Mouse (Mus musculus) kidney, embryonic 16.5 days (tissue): ENCODE measurements around the gene Col19a1. TPM values are rescaled to one million over a fixed set of nuclear protein-coding genes. Genes with fewer than 3 reads are reported as not detected.

ENCODE experiments used
- ATAC-seq: fragments of 200-750 bp; cut with Nextera tagmentation; 2 replicates; pipeline ENCODE4 v1.8.0; 2017; ENCODE audit warnings: moderate TSS enrichment; ENCODE audit not compliant: low FRiP score, low TSS enrichment
- H3K27ac ChIP-seq: fragments of 300-500 bp; sonication (generic); 2 replicates; pipeline ENCODE4 v1.5.1; 2014; ENCODE audit warnings: low read length
- H3K27me3 ChIP-seq: fragments of 300-500 bp; sonication (generic); 2 replicates; pipeline ENCODE4 v1.6.1; 2014; ENCODE audit warnings: low read length, control low read depth, mixed read lengths; ENCODE audit not compliant: insufficient read depth
- H3K36me3 ChIP-seq: fragments of 300-500 bp; sonication (generic); 2 replicates; pipeline ENCODE4 v1.6.1; 2014; ENCODE audit warnings: low read length, control low read depth, mixed read lengths; ENCODE audit not compliant: insufficient read depth
- H3K4me1 ChIP-seq: fragments of 300-500 bp; sonication (generic); 2 replicates; pipeline ENCODE4 v1.6.1; 2014; ENCODE audit warnings: low read length, control low read depth, mixed read lengths; ENCODE audit not compliant: insufficient read depth
- H3K4me2 ChIP-seq: fragments of 300-500 bp; sonication (generic); replicated peaks from 2 replicates; pipeline ENCODE4 v1.6.1; 2014; ENCODE audit warnings: low read depth, low read length
- H3K4me3 ChIP-seq: fragments of 300-500 bp; sonication (generic); 2 replicates; pipeline ENCODE4 v1.5.1; 2014; ENCODE audit warnings: mild to moderate bottlenecking, low read length
- H3K9ac ChIP-seq: fragments of 300-500 bp; sonication (generic); replicated peaks from 2 replicates; pipeline ENCODE4 v1.6.1; 2014; ENCODE audit warnings: low read length
- H3K9me3 ChIP-seq: fragments of 300-500 bp; sonication (generic); 2 replicates; pipeline ENCODE4 v1.6.1; 2016; ENCODE audit warnings: low read length, control low read depth
- WGBS: fragments of 180-500 bp; shearing (Covaris S2); extraction: QIAGEN DNeasy Blood & Tissue Kit; methylation state at CpG from one replicate; pipeline ENCODE4 v1.1.7; 2014; 5-methylcytosine and 5-hydroxymethylcytosine counted together
- polyA plus RNA-seq: library from polyadenylated mRNA; unstranded; fragments of >200 nt; fragmentation: Nextera tagmentation; extraction: Ambion mirVana; gene quantifications from 2 replicates; pipeline ENCODE4 v1.2.1, GENCODE M21; 2015

Col19a1 gene
- polyA plus RNA-seq, 1 experiment from 2014 or later = 0.15 TPM

GRCm38 (mm10) chr1:24550560-24551280 lies 36.6 kb downstream of the Col19a1 start:
- 0 out of 2 replicates have a peak overlapping the region, but pooled peaks have one; percentile 21 for H3K27ac ChIP-seq
- WGBS = 67% methylated on average over 18 of the region's 18 CpGs
- peaks cover 7% of the 10 kb centered on the region; the same call in 1 of the 2 replicates for H3K4me1 ChIP-seq
- H3K27me3 ChIP-seq = no peaks in the 10 kb centered on the region
- no peaks in the 10 kb centered on the region for H3K36me3 ChIP-seq
- no peak overlapping the region for H3K9ac ChIP-seq
- H3K9me3 ChIP-seq = no peaks in the 10 kb centered on the region
- H3K4me2 ChIP-seq = 0 out of 2 replicates have a peak overlapping the region, but pooled peaks have one; percentile 3
- no peak overlapping the region for H3K4me3 ChIP-seq
- ATAC-seq = no peak

DNA sequence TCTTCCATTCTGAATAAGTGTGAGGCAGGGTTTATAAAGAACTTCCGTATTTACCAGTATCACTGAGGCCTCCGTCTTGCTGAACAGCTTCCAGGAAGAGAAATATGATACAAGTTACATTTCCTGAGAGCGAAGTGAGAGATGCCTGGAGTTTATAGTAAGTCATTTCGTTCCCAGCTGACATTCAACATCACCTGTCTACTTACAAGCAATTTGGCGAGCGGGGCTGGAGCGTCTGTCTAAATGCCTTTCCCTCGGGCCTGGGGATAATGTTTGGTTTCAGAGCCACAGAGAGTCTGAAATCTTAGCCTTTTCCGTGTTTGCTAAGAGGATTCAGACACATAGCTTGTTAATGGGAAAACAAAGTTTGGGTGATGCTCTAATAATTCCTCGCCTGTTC lies 37.2 kb downstream of the Col19a1 start:
- no peak for ATAC-seq
- peaks cover 7% of the 10 kb centered on the region; the same call in 1 of the 2 replicates for H3K4me1 ChIP-seq
- H3K36me3 ChIP-seq = no peaks in the 10 kb centered on the region
- 38% methylated on average over 10 of the region's 10 CpGs for WGBS
- H3K9me3 ChIP-seq = no peaks in the 10 kb centered on the region
- peak overlapping the region; percentile 3; the same call in 1 of the 2 replicates for H3K4me2 ChIP-seq
- no peak overlapping the region for H3K4me3 ChIP-seq
- H3K27me3 ChIP-seq = no peaks in the 10 kb centered on the region
- H3K27ac ChIP-seq = no peak overlapping the region
- no peak overlapping the region for H3K9ac ChIP-seq

DNA sequence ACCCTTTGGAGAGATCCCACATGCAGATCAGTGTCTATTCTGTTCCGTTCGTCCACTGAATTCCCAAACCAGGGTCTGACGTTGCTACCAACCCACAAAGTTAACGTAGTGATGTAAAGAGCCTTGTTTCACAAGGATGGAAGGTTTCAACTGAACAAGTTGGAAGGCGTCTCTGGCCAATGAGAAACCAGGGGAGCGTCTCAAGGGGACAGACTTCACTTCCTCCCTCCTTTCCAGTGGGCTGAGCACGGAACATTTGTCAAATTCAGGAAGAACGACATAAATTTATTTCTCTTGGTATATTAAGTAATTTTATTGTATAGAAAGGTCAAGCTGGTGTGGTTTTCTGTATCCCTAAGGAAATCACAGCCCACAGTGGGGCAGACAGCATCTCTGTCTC lies 38.2 kb downstream of the Col19a1 start:
- H3K4me2 ChIP-seq = peak overlapping the region; percentile 3; the same call in 1 of the 2 replicates
- 56% methylated on average over 8 of the region's 8 CpGs for WGBS
- H3K27ac ChIP-seq = no peak overlapping the region
- H3K9me3 ChIP-seq = no peaks in the 10 kb centered on the region
- H3K27me3 ChIP-seq = no peaks in the 10 kb centered on the region
- H3K36me3 ChIP-seq = no peaks in the 10 kb centered on the region
- no peak overlapping the region for H3K9ac ChIP-seq
- H3K4me1 ChIP-seq = peaks cover 7% of the 10 kb centered on the region; the same call in 1 of the 2 replicates
- H3K4me3 ChIP-seq = no peak overlapping the region
- peak; percentile 63; the same call in 1 of the 2 replicates for ATAC-seq

- Histone ChIP-seq H3K36me3 (no peaks in the 10 kb centered on the region), H3K4me3 (no peak overlapping the region), H3K4me1 (peaks cover 7% of the 10 kb centered on the region; the same call in 1 of the 2 replicates), H3K9me3 (no peaks in the 10 kb centered on the region), H3K9ac (no peak overlapping the region), H3K27me3 (no peaks in the 10 kb centered on the region), H3K4me2 (no peak overlapping the region), H3K27ac (no peak overlapping the region)
- no peak for ATAC-seq
- 64% methylated on average over 1 of the region's 1 CpGs for WGBS
Observed at GRCm38 (mm10) chr1:24547574-24547973, 39.7 kb downstream of the Col19a1 start.

GRCm38 (mm10) chr1:24539852-24540251 lies 47.4 kb downstream of the Col19a1 start:
- H3K27me3 ChIP-seq = no peaks in the 10 kb centered on the region
- 79% methylated on average over 1 of the region's 1 CpGs for WGBS
- no peak overlapping the region for H3K9ac ChIP-seq
- ATAC-seq = no peak
- H3K4me1 ChIP-seq = no peaks in the 10 kb centered on the region
- H3K27ac ChIP-seq = no peak overlapping the region
- no peak overlapping the region for H3K4me3 ChIP-seq
- no peaks in the 10 kb centered on the region for H3K36me3 ChIP-seq
- no peaks in the 10 kb centered on the region for H3K9me3 ChIP-seq
- H3K4me2 ChIP-seq = no peak overlapping the region

DNA sequence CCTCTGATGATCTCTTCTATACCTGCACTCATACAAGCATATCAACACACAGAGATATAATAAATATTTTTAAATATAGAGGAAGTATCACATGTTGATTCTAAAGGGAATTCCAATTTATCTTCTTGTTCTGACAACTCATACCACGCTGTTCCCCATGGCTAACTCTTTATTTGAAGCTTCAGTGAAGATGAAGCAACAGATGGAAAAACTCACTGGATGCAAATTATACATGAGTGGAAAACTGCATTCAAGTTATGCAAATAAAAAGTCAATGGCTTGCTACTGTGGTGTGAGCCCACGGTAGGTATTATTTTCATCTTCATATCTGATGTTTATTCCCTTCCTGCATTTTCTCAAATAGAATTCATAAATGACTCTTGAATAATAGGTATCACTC lies 60.1 kb downstream of the Col19a1 start:
- H3K27me3 ChIP-seq = no peaks in the 10 kb centered on the region
- no peak overlapping the region for H3K9ac ChIP-seq
- H3K27ac ChIP-seq = no peak overlapping the region
- no peak overlapping the region for H3K4me3 ChIP-seq
- H3K9me3 ChIP-seq = no peaks in the 10 kb centered on the region
- no peaks in the 10 kb centered on the region for H3K4me1 ChIP-seq
- 68% methylated on average over 2 of the region's 2 CpGs for WGBS
- no peaks in the 10 kb centered on the region for H3K36me3 ChIP-seq
- no peak overlapping the region for H3K4me2 ChIP-seq
- no peak for ATAC-seq

DNA sequence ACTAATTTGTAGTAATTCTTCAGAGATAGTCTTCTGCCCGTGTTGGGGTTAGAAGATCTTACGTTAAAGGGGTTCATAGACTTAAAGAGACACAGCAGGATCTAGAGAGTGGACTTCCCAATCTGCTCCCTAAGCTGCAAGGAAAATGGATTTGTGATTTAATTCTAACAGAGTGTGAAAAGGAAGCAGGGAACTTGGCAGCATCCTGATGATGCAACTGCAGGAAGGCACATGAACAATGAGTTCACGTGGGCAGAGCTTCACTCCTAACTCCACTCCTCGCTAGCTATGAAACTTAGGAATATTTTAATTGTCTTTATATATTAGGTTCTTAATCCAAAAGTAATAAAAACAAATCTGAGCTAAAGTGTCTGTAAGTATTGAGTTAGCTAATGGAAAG lies 69.8 kb downstream of the Col19a1 start:
- Histone ChIP-seq H3K4me3 (no peak overlapping the region), H3K27ac (no peak overlapping the region)
- WGBS = 81% methylated on average over 4 of the region's 4 CpGs

GRCm38 (mm10) chr1:24515341-24515740 lies 71.9 kb downstream of the Col19a1 start:
- Histone ChIP-seq H3K9me3 (no peaks in the 10 kb centered on the region), H3K27me3 (no peaks in the 10 kb centered on the region), H3K36me3 (no peaks in the 10 kb centered on the region), H3K4me2 (no peak overlapping the region), H3K4me1 (no peaks in the 10 kb centered on the region), H3K4me3 (no peak overlapping the region), H3K27ac (no peak overlapping the region), H3K9ac (no peak overlapping the region)
- WGBS = 88% methylated on average over 5 of the region's 5 CpGs
- ATAC-seq = no peak

More for the DNA sequence above, 69.8 kb downstream of the Col19a1 start:
- no peak overlapping the region for H3K4me2 ChIP-seq
- H3K36me3 ChIP-seq = no peaks in the 10 kb centered on the region
- no peaks in the 10 kb centered on the region for H3K4me1 ChIP-seq
- H3K9me3 ChIP-seq = no peaks in the 10 kb centered on the region
- no peak overlapping the region for H3K9ac ChIP-seq
- ATAC-seq = no peak
- no peaks in the 10 kb centered on the region for H3K27me3 ChIP-seq

- no peak overlapping the region for H3K9ac ChIP-seq
- H3K36me3 ChIP-seq = no peaks in the 10 kb centered on the region
- H3K4me2 ChIP-seq = no peak overlapping the region
- 64% methylated on average over 6 of the region's 6 CpGs for WGBS
- H3K4me3 ChIP-seq = no peak overlapping the region
- ATAC-seq = no peak
- H3K9me3 ChIP-seq = no peaks in the 10 kb centered on the region
- H3K27me3 ChIP-seq = no peaks in the 10 kb centered on the region
- H3K27ac ChIP-seq = no peak overlapping the region
- no peaks in the 10 kb centered on the region for H3K4me1 ChIP-seq
Observed at GRCm38 (mm10) chr1:24511536-24511935, 75.7 kb downstream of the Col19a1 start.

DNA sequence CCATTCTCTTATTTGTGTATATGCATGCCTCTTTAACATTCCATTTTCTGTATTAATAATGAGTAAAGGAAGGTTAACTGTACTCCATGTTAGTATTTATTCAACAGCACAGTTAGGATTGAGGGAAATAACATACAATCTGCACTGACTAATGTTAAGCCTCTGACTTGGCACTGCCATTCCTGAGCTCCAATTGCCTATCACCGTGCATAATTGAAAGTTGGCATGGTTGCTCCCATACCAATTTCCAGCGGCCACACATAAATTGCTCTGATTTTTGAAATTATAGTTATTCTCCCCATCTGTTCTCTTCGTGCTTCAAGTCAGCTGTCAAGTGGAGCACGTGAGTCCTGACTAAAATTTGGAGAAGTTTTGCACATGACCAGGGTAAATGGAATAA lies 91.9 kb downstream of the Col19a1 start:
- WGBS = 88% methylated on average over 4 of the region's 4 CpGs
- H3K27ac ChIP-seq = no peak overlapping the region
- no peaks in the 10 kb centered on the region for H3K4me1 ChIP-seq
- H3K4me3 ChIP-seq = no peak overlapping the region
- H3K9me3 ChIP-seq = no peaks in the 10 kb centered on the region
- no peak overlapping the region for H3K4me2 ChIP-seq
- no peaks in the 10 kb centered on the region for H3K36me3 ChIP-seq
- H3K9ac ChIP-seq = no peak overlapping the region
- H3K27me3 ChIP-seq = no peaks in the 10 kb centered on the region
- no peak for ATAC-seq
